Mouse (Mus musculus) thymus, postnatal 14 days (tissue): ENCODE data around the gene Frmd6.

Source experiments
- DNase-seq: peaks from one replicate; pipeline ENCODE4 v3.0.0; 2021

The Frmd6 gene

DNA sequence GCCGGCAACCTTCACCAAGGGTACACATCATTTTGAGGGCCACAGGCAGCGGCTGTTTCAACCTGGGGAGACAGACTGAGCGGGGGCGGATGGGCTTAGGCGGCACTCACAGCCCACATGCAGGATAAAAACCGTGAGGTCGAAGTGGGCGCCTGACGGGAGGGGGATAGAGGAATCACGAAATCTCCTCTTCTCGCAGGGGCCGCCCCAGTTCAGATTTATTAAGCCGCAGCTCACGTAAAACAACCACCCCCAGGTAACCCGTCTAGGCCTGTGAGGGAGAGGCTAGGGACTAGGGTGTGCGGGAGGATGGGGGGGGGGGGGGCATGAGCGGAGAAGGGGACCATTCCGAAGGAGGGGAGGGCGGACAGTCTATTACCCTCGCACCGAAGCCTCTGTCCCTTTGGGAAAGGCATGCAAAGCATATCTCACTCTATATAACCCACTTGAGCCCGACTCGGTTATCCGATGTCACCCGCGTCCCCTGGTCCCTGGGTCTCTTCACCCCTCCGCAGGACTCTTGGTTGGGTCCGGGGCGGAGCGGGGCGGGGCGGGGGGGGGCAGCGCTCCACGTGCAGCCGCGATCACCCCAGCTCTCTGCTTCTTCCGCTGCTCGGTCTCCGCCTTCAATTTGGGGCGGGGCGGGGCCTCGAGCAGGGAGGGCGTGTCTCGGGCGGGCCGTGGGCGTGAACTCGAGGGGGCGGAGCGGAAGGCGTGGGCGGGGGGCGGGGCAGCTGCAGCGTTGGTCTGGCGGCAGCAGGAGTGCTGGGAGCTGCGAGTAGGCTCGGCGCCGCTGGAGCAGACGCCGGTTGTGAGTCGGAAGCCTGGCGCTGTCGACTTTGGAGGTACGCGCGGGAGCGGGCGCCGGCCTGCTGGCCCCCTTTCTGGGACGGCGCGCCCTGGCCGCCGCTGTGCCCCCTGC is at the start of gene Frmd6:
TSS of gene Frmd6 (plus strand) at position 786 of the 922 bp plus-strand sequence.
- DNase-seq, result peak; percentile 96

DNA sequence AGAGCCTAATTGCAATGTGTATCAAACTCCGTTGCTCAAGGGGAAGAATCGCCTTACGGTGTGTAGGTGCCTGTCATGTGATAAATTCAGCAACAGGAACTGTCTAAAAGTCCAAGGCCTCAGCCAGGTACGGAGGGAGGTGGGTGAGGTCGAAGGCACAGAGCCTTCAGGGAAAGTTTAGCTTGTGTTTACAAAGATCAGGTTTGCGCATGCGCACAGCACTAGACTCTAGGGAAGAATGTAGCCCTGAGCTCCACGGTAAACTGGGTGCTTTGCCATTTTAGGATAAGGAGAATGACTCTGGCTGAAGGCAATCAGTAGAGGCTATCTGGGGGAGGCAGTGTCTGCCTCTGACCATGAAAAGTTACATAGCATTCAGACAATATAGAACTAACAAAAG is 49.7 kb upstream of the Frmd6 start:
- DNase-seq, result no peak

DNA sequence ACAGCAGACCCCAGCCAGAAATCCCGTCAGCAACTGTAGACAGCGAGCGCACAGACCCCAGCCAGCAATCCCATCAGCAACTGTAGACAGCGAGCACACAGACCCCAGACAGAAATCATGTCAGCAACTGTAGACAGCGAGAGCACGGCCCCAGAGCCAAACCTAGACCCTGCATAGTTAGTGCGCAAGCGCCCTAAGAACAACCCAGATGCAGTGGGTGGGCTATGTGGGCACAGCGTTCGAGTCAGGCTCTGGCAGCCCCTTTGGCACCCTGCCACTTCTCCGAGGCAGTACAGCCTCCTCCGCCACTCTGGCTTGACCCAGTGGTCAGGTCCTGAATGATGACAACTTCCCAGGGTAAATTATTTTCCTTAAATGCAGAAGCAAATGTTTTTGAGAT is 48.6 kb upstream of the Frmd6 start:
- no peak for DNase-seq

DNA sequence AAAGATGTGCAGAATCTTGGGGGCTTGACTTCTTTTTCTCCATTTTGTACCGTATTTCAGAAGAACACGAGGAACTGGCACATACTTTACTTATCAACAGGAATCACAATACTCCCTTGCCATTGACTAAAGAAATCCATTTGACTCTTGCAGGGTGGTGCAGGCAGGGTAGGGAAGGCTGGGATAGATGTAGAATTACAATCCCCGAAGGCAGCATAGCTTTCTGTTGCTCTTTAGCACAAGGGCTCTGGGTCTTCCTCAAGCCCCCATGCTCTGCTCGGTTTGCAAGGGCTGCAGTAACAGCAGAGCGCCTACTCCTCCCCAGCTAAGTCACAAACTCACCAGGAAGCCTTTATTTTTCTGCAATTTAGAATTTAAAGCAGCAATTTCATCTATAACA is 47.8 kb upstream of the Frmd6 start:
- no peak for DNase-seq

DNA sequence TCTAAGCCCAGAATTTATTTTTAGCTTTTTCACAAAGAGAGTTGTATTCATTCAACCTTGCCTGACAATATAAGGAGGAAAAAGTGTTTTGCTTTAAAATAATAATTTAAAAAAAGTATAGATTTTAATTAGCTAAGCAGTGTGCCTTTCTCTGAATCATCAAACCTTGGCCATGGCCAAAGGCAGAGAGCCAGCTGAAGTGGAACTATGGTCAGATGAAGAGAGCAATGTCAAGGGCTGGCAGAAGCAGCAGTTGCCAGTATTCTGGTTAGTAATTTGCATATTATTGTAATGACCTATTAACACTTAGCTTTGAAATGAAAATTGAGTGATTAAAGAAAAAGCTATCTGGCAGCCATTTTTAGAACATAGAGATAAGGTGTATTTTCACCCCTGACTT is 47.4 kb upstream of the Frmd6 start:
- DNase-seq, result no peak

DNA sequence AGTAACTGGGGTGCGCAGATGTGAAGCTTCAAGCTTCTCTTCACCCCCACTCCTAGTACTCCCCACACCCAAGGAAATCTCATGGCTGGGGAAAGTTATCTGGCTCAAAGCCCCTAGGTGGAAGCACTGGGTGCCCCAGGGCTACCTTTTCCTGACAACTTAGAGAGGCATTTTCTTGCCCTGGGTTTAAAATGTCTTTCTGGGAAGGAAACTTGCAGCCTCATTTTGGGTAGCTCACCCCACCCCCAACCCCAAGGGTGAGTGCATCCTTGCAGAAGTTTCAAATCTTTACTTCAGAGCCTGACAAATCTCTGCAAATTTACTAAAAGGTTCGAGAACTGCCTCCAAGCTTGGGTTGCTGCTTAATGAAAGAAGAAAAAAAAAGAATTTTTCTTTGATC is 47.0 kb upstream of the Frmd6 start:
- no peak for DNase-seq

DNA sequence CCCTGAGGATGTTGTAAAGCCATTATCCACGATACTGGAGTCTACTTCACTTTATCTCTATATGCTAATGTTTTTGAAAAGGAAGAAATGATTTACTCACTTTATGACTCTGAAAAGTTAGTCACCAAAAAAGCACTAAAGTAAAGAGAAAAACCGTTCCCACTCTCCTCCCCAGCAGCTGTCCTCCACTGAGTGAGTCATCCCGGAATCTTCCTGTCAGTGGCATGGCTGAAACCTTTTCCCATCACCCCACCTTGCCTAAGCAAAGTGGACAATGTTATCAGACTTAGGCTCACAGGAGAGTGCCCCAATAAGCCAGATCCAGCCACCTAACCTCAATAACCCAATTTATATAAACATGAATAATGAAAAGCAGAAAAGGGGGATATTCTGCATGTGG is 46.6 kb upstream of the Frmd6 start:
- no peak for DNase-seq

DNA sequence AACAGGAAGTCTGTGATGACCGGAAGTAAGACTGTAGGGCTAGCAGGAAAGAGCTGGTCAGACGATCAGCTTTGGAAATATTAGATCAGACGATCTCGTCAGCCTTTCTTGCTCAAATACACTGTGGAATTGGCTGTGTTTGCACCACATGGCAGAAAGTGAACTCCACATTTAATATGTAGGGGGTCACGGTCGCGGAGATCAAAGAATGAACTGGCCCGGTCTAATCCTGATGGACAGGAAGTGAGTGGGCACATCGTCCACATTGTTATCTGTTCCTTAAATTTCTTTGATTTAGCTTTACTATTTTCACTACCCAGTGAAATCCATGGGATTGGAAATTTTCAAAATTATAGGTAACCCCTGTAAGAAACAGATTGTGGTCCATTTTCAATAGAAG is 42.3 kb upstream of the Frmd6 start:
- DNase-seq, result no peak

DNA sequence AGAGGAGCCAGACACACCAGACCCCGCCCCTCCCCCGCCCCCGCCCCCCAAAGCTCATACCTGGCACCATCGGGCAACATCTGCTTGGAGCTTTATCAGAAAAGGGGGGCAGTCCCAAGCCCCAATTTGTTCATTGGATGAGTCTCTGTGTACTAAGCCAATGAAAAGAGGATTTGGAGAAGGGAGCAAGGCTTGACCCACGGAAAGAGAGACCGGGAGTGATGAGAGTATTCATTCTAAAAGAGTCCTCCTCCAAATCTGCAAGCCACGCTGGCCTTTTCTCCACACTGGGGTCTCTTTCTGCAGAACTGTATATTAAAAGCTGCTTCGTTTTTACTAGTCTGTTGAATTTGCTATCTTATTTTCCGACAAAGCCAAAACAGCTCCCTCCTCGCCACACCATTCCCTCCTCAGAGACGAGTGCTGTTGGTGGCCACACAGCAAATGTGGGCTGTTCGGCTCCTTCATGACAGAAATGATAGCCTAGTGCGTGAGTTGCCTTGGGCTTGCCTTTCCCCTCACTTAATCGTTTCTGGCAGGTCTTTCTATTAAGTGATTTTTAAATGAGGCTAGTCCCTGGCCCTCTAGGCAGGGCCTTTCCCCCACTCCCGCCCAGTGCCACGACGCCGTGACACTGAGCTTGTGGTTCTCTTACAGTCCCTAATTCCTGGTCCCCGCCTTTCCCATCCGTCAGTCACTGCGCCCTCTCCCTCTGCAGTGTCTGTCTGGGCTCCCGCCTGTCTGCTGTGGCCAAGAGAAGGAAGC is 41.7 kb upstream of the Frmd6 start:
- no peak for DNase-seq

DNA sequence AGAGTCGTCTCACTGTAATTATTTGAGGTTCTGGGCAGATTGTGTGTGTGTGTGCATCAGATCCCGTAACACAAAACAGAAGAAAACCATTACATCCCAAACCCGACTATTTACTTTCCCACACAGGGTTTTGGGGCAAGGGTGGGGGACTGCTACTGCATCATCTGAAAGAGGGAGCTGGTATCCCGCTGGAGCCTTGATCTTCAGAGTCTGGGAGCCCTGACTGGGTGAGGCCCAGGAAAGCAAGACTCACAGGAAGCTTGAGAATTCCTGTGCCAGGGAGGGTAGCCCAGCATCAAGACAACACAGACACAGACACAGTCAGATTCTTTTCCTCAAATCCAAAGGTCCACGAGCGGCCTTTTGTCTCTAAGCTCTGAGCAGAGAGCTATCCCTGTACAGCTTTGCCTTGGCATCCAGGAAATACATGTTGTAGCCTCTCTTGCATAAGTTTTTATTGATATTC is 41.0 kb upstream of the Frmd6 start:
- no peak for DNase-seq

DNA sequence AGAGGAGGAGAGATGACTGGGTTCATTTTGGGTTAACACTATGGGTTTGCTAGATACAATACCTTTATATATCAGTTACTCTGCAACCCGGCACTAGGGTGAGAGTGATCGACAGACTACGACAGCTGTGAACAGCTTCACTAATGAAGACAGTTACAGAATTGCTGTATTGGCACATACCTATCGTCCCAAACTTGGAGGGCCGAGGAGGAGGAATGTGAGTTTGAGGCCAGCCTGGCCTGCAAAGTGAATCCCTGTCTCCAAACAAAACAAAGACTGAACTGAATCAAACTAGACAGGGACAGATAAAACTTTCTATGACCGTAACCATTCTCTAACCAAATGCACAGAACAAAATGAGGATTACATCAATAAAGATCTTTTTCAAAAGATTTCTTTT is 36.0 kb upstream of the Frmd6 start:
- no peak for DNase-seq

DNA sequence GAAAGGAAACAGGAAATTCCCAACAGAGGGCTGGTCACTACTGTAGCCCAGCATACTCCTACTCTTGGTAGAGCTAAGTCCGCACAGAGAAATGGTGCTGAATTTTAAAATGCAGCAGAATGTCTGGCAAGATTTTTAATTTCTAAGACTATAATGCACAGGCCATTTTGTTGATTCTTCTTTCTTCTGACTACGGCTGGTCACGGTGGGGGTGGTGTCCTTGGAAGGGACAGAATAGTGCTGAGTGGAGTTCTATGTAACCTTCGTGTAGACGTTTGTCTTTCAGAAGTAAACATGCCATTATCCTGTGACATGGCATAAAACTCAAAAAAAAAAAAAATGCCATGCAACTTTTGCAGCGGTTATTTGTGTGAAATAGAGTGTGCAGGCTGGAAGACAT is 32.0 kb upstream of the Frmd6 start:
- DNase-seq, result no peak

DNA sequence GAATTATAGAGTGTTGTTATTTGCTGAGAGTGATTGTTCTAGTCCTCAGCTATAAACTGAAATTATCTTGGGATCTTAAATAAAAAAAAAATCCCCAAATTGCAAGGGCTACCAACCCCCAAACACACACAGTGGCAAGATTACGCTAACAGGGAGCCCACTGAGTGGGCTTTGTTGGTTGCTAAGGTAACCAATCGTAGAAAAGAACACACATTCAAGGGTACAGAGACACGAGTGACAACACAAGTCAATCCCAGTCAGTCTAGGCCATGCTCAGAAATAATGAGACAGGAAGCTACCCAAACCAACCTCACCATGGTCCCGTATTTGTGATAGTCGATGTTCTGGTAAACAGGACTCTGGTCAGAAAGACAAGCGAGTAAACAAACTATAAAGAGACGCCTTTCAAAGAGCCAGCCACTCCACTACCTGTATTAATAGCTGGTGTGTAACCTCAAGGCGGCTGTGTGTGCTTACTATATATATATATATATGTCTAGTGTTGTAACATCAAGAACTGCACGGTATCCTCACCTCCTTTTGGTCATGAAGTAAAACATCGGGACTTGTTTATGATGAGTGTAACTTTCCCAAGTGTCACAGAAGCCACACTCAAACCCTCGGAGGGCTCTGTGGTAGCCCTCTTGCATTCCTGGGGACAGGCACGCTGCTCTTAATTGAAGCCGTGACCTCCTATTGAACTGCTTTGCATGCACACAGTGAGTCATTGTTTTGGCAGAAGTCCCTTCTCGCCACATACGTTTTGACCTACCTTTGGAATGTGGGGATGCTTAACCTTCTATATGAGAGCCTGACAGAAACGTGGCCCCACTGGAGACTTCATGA is 30.5 kb upstream of the Frmd6 start:
- DNase-seq, result no peak

DNA sequence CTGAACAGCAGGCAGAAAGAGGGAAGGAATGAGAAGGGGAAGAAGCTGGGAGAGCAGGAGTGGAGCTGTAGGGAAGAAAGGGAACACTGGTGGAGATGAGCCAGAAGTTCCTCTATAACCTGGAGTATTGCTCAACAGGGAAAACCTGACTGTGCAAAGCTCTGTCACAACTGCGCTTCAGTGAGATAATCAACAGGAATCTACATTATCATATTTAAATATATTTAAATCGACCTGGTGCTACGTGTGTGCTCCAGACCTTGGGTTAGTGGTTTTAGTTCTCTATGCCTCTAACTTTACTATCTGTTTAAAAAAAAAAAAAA is 30.0 kb upstream of the Frmd6 start:
- DNase-seq, result no peak

DNA sequence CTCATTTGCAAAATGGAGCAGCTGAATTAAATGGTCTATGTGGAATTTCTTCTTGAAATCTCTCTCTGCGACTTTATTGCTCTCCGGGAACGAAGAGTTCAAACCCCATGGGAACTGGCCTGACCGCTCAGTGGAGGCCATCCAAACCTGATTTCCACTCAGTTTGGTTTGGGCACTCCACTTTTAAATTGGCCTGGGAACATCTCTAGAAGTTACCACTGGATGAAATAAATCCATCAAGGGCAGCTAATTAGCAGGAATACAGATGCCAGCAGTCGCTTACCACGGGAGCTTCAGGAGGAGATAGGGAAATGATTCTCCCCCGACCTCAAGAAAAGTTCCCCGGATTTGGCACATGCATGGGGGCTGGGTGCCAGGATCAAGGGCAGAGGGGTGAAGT is 26.8 kb upstream of the Frmd6 start:
- DNase-seq, result no peak

DNA sequence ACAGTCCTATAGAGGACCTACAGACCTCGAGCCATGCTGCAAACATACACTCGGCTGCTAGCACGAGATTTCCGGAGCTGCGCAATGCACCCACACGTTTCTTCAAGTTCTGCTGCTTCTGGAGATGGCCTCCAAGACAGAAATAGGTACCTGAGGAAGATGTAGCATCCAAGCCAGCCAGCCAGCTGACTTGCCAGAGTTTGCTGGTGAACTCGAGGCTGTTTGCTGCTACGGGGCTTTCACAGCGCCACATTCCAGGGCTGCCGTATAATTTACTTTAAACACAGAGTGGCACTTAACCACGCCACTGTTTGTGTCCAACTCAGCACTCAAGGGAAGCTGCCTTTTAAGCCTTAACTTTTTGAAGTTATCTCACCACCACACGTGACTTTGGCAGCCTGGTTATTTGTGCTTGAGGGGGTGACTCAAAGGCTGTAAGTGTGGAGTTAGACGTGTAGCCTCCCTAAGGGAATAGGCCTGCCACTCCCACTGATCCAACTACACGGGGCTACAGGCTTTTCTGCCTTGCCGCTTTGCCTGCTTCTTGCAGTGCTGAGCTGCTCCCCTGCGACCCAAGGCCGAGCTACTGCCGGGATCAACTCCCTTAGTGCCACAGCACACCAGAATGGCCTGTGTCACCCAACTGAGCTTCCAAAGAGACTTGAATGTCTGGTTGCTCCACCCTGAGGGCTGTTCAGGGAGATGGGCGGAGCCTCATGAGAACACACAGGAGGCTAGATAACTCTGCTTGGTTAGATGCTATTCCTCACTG is 25.9 kb upstream of the Frmd6 start:
- DNase-seq, result no peak

DNA sequence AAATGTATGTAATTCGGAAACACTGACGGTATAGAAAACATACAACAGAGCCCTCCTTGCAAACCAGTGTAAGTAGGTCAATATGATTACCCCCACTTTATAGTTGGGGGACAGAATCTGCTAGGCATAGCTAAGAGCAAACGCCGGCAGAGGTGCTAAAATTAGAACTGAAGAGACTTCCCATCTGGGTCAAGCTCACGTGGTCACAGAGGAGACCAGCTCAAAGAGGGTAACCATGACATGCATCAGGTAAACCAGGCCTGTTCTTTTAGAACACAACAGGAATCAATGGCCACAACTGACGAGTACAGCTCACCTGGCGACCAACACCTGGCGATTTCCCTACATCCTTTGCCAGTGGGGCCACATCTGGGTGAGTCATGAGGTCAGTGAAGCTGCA is 25.2 kb upstream of the Frmd6 start:
- DNase-seq, result no peak

DNA sequence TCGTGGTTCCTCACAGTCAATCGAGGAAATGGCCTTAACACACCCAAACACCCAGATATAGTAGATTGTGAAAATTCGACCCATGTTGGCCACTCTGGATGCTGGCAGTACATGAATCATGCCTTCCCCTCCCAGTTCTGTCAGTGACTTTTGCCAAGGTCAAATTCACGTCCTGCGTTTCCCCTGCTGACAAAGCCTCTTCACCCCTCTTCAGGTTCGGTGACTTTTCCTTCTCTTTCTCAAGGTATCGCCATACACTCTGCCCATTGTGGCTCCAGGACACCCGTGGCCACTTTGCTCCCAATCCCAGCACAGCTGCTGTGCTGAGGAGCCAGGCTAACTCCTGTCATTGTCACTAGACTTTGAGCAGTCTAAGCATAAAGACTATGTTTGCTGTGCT is 24.0 kb upstream of the Frmd6 start:
- DNase-seq, result no peak

DNA sequence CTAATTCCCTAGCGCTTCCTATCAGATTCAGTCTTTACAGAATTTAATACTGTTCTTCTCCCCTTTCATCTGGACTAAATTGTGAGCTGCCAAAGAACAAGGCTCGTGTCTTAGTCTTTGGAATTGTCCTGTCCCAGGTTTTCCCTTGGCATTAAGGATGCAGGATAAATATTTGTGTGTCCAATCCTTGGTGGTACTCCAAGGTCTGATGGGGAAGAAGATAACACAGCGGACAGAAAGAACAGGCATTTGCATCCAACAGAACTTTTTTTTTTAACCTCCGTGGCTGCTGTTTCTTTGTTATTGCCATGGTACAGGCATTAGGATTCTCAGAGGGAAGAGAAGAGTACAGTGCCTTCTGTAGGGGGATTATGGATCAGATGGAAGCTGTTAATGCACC is 21.8 kb upstream of the Frmd6 start:
- no peak for DNase-seq

DNA sequence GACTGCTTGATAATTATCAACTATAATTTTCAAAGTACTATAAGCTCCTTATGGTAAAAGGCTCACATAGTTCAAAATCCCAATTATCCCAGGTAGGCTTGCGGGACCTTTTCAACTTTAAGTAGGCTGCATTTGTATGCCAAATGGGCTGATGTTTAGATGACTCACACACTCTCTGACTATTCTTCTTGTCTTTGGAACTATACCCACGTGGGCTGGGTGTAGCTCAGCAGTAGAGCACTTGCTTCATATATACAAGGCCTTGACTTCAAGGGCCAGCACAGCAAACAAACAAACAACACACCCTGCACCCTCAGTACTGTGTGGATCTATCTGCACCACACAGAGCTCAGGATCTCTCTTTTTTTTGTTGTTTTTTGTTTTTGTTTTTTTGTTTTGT is 20.3 kb upstream of the Frmd6 start:
- DNase-seq, result no peak

DNA sequence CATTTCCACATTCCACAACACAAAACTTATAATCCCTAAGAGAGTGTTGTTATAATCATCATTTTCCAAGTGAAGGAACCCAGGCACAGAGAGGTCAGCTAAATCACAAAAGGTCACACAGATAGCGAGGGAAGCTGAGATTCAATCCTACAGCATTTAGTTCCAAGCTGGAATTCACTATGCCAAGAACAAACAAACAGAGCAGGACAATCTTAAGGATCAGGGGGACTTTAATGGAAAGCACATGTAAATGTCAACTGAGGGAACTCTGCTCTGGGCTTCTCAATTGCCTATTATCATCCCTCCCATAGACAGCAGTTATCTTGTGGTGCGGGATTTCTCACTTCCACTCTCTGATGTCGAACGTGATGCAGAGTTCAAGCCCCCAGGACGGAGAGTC is 17.8 kb upstream of the Frmd6 start:
- DNase-seq, result no peak

DNA sequence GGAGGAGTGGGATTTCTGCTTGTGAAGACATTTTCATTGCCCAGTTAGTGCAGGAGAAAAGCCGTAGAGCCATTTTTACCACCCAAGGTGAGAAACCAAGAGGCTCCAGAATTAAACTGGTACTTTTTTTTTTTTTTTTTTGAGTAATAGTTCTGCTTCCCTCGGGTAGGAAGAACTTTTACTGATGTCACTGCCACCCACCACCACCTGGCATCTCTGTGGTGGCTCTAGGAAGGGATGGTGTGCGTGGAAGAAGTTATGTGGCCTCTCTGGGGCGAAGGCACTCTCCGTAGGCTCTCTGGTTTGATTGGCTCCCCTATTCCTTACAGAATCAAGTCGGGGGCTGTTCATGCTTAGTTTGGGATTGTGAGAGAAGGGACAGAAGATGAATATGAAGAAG is 17.3 kb upstream of the Frmd6 start:
- DNase-seq, result no peak

DNA sequence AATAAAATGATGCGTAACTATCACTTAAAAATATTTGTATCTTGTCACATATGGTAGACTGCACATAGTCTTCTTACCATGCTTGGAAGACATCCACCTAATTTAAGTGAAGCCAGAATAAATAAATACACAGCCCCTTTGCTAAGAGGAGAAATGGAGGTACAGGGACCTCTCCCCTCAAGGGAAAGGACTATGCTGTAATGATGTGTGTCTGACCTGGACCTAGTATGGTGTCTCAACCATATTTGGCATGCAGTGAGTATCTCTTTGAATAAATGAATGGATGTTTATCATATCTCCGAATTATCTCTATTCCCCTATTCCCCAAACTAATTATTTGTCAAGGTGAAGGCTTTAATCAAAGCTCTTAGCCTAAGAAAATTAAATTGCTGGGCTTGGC is 15.4 kb upstream of the Frmd6 start:
- DNase-seq, result no peak
